Mouse (Mus musculus) heart, embryonic 11.5 days (tissue): ENCODE data around the gene Snx29. TPM values are rescaled to one million over a fixed set of nuclear protein-coding genes. Genes with fewer than 3 reads are reported as not detected.

Experiments
- ATAC-seq: fragments of 200-750 bp; cut with Nextera tagmentation; replicated peaks from 2 replicates; pipeline ENCODE4 v1.8.0; 2017; ENCODE audit warnings: moderate library complexity; ENCODE audit not compliant: insufficient number of reproducible peaks, low FRiP score, low TSS enrichment
- H3K27ac ChIP-seq: fragments of 300-500 bp; sonication (generic); 2 replicates; pipeline ENCODE4 v1.5.1; 2014; ENCODE audit warnings: mild to moderate bottlenecking, low read depth, low read length
- H3K27me3 ChIP-seq: fragments of 300-500 bp; sonication (generic); 2 replicates; pipeline ENCODE4 v1.6.1; 2014; ENCODE audit warnings: mild to moderate bottlenecking, low read length, mixed read lengths; ENCODE audit not compliant: control insufficient read depth, insufficient read depth
- H3K36me3 ChIP-seq: fragments of 300-500 bp; sonication (generic); 2 replicates; pipeline ENCODE4 v1.6.1; 2014; ENCODE audit warnings: mild to moderate bottlenecking, low read length, moderate library complexity, mixed read lengths; ENCODE audit not compliant: control insufficient read depth, insufficient read depth
- H3K4me1 ChIP-seq: fragments of 300-500 bp; sonication (generic); 2 replicates; pipeline ENCODE4 v1.6.1; 2014; ENCODE audit warnings: low read length; ENCODE audit not compliant: control insufficient read depth, insufficient read depth
- H3K4me2 ChIP-seq: fragments of 300-500 bp; sonication (generic); 2 replicates; pipeline ENCODE4 v1.6.1; 2014; ENCODE audit warnings: mild to moderate bottlenecking, moderate library complexity
- H3K4me3 ChIP-seq: fragments of 300-500 bp; sonication (generic); 2 replicates; pipeline ENCODE4 v1.5.1; 2014; ENCODE audit warnings: low read depth, low read length
- H3K9ac ChIP-seq: fragments of 300-500 bp; sonication (generic); 2 replicates; pipeline ENCODE4 v1.6.1; 2014; ENCODE audit warnings: mild to moderate bottlenecking, low read depth, low read length, moderate library complexity
- H3K9me3 ChIP-seq: fragments of 300-500 bp; sonication (generic); replicated peaks from 2 replicates; pipeline ENCODE4 v1.6.1; 2016; ENCODE audit warnings: low read length; ENCODE audit not compliant: control insufficient read depth
- WGBS: fragments of 180-500 bp; shearing (Covaris S2); extraction: QIAGEN DNeasy Blood & Tissue Kit; methylation state at CpG from one replicate; pipeline ENCODE4 v1.1.7; 2014; ENCODE audit not compliant: insufficient replicate concordance; 5-methylcytosine and 5-hydroxymethylcytosine counted together
- polyA plus RNA-seq: library from polyadenylated mRNA; unstranded; fragments of >200 nt; fragmentation: Nextera tagmentation; extraction: Ambion mirVana; gene quantifications from 2 replicates; pipeline ENCODE4 v1.2.1, GENCODE M21; 2014

The Snx29 gene
- polyA plus RNA-seq, 1 experiment from 2014 or later = 8.2 TPM

- 94% methylated on average over 2 of the region's 2 CpGs for WGBS
- Histone ChIP-seq H3K9me3 (no peaks in the 10 kb centered on the region), H3K9ac (no peak overlapping the region), H3K4me1 (no peaks in the 10 kb centered on the region), H3K27ac (no peak overlapping the region), H3K4me2 (no peak overlapping the region), H3K4me3 (no peak overlapping the region), H3K27me3 (no peaks in the 10 kb centered on the region), H3K36me3 (no peaks in the 10 kb centered on the region)
- no peak for ATAC-seq
Measured at GRCm38 (mm10) chr16:11516681-11517080, 194.0 kb downstream of the Snx29 start.

DNA sequence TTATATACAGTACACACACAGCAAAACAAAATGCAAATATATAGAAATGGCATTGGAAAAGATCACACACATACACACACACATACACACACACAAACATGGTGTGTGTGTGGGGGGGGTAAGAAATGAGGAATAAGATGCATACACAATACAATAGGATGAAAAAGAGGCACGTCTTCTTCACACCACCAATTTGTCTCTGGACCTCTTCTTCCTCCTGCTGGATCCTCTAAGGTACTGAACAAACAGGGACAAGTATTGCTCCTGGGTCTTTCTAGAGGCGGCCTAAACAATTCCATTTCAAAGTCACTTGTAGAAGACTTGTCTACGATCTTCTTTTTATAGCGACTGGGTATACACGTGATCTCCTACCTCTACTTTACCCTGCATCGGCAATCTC is 194.7 kb downstream of the Snx29 start:
- WGBS = 91% methylated on average over 6 of the region's 6 CpGs
- no peak overlapping the region for H3K4me2 ChIP-seq
- H3K9me3 ChIP-seq = no peaks in the 10 kb centered on the region
- no peaks in the 10 kb centered on the region for H3K36me3 ChIP-seq
- no peaks in the 10 kb centered on the region for H3K4me1 ChIP-seq
- ATAC-seq = no peak
- no peak overlapping the region for H3K4me3 ChIP-seq
- H3K9ac ChIP-seq = no peak overlapping the region
- no peak overlapping the region for H3K27ac ChIP-seq
- no peaks in the 10 kb centered on the region for H3K27me3 ChIP-seq

DNA sequence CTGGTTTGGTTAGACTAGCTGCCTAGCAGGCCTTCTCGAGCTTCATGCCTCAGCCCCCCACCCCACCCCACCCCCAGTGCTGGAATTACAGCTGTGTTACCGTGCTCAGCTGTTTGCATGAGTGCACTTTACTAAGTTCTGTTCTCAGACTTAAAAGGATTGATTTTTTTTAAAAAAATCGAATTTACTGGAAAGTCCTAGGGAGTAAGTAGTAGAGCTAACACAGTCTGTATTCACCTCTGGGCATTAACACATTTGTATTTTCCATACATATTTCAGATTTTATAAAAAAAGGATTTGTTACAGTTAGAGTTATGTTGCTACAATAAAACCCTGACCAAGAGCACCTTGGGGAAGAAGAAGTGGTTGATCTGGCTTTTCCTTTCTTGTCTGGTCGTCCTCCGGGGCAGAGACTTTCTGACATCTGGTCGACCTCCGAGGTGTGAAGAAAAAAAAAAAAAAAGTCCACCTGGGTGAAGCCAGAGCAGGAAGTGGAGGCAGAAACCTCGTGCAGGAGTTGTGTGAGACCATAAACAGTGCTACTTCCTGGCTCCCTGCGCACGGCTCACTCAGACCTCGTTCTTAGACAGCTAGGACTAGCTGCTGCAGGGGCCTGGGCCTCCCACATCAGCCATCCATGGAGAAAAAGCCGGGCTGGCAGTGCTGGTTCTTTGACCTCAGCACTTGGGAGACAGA is 196.2 kb downstream of the Snx29 start:
- no peaks in the 10 kb centered on the region for H3K4me1 ChIP-seq
- no peak overlapping the region for H3K27ac ChIP-seq
- H3K4me3 ChIP-seq = no peak overlapping the region
- no peak for ATAC-seq
- no peaks in the 10 kb centered on the region for H3K36me3 ChIP-seq
- WGBS = 71% methylated on average over 12 of the region's 12 CpGs
- H3K4me2 ChIP-seq = no peak overlapping the region
- H3K9me3 ChIP-seq = no peaks in the 10 kb centered on the region
- H3K9ac ChIP-seq = no peak overlapping the region
- H3K27me3 ChIP-seq = no peaks in the 10 kb centered on the region

GRCm38 (mm10) chr16:11526104-11526786 is 203.5 kb downstream of the Snx29 start:
- H3K9ac ChIP-seq = no peak overlapping the region
- H3K4me2 ChIP-seq = no peak overlapping the region
- WGBS = 55% methylated on average over 10 of the region's 10 CpGs
- no peak overlapping the region for H3K27ac ChIP-seq
- H3K36me3 ChIP-seq = no peaks in the 10 kb centered on the region
- H3K9me3 ChIP-seq = no peaks in the 10 kb centered on the region
- no peak for ATAC-seq
- no peak overlapping the region for H3K4me3 ChIP-seq
- H3K4me1 ChIP-seq = peaks cover 6% of the 10 kb centered on the region; the same call in 1 of the 2 replicates
- H3K27me3 ChIP-seq = no peaks in the 10 kb centered on the region

DNA sequence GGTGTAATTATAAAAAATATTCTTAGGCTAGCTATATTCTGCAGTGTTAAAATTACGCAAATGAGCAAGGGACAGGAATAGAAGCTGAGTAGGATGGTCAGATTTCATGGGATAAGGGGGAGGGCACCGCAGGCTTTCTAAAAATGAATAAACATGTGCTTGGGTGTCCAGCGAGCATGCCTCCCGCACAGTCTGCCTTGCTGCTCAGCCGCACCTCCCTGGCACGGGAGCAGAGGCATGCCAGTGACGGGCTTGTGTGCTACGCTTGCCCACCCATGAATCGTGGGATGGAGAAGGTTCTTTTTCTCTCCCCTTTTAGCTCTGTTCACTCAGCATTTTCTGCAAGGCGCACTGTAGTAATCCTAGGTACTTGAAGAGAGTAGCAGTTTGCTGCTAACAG is 204.3 kb downstream of the Snx29 start:
- Histone ChIP-seq H3K4me2 (no peak overlapping the region), H3K27me3 (no peaks in the 10 kb centered on the region), H3K9ac (no peak overlapping the region), H3K4me3 (no peak overlapping the region), H3K4me1 (peaks cover 6% of the 10 kb centered on the region; the same call in 1 of the 2 replicates), H3K36me3 (no peaks in the 10 kb centered on the region), H3K27ac (no peak overlapping the region), H3K9me3 (no peaks in the 10 kb centered on the region)
- no peak for ATAC-seq
- 76% methylated on average over 10 of the region's 10 CpGs for WGBS

- H3K9me3 ChIP-seq = no peaks in the 10 kb centered on the region
- no peak overlapping the region for H3K4me3 ChIP-seq
- no peak overlapping the region for H3K9ac ChIP-seq
- no peak for ATAC-seq
- WGBS = 35% methylated on average over 13 of the region's 13 CpGs
- H3K36me3 ChIP-seq = no peaks in the 10 kb centered on the region
- no peak overlapping the region for H3K4me2 ChIP-seq
- peaks cover 11% of the 10 kb centered on the region; the same call in 1 of the 2 replicates for H3K4me1 ChIP-seq
- H3K27ac ChIP-seq = no peak overlapping the region
- no peaks in the 10 kb centered on the region for H3K27me3 ChIP-seq
Measured at GRCm38 (mm10) chr16:11530466-11531194, 207.9 kb downstream of the Snx29 start.

GRCm38 (mm10) chr16:11531441-11531840 is 208.7 kb downstream of the Snx29 start:
- H3K4me1 ChIP-seq = peaks cover 9% of the 10 kb centered on the region; the same call in 1 of the 2 replicates
- H3K4me3 ChIP-seq = no peak overlapping the region
- ATAC-seq = no peak
- H3K36me3 ChIP-seq = no peaks in the 10 kb centered on the region
- H3K9me3 ChIP-seq = no peaks in the 10 kb centered on the region
- no peaks in the 10 kb centered on the region for H3K27me3 ChIP-seq
- no peak overlapping the region for H3K4me2 ChIP-seq
- 79% methylated on average over 7 of the region's 7 CpGs for WGBS
- H3K27ac ChIP-seq = no peak overlapping the region
- no peak overlapping the region for H3K9ac ChIP-seq

DNA sequence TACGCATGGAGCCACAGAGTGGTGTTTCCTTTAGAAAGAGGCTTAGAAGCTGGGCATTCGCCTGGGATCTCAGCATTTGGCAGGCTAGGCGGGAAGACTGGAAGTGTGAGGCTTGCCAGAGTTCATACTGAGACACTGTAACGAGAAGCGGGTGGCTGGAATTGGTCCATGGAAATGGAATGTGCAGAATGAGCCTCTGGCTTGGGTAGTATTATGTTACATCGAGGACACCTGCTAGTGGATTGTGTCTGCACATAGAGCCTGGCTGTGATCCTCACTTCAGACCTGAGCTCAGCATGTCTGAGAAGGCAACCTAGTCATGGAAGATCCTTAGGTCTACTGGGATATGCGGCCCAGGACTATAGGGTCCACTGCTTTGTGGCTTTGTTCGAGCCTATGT is 209.9 kb downstream of the Snx29 start:
- WGBS = 46% methylated on average over 8 of the region's 8 CpGs

More for the DNA sequence above, 209.9 kb downstream of the Snx29 start:
- Histone ChIP-seq H3K36me3 (no peaks in the 10 kb centered on the region), H3K9ac (no peak overlapping the region), H3K4me1 (peaks cover 13% of the 10 kb centered on the region), H3K27me3 (no peaks in the 10 kb centered on the region), H3K27ac (no peak overlapping the region), H3K9me3 (no peaks in the 10 kb centered on the region), H3K4me3 (no peak overlapping the region), H3K4me2 (no peak overlapping the region)
- no peak; the same call in 1 of the 2 replicates for ATAC-seq
